Mouse (Mus musculus) lung, postnatal 14 days (tissue): Measurements from ENCODE around the gene Cpne8.
"Not testable (repeated sequence)": the region's sequence is repeated elsewhere in the genome, so short reads cannot be mapped to it uniquely, and the experiment has no call there.

Experiments
- DNase-seq: peaks from one replicate; pipeline ENCODE4 v3.0.0; 2021

Cpne8 gene

DNA sequence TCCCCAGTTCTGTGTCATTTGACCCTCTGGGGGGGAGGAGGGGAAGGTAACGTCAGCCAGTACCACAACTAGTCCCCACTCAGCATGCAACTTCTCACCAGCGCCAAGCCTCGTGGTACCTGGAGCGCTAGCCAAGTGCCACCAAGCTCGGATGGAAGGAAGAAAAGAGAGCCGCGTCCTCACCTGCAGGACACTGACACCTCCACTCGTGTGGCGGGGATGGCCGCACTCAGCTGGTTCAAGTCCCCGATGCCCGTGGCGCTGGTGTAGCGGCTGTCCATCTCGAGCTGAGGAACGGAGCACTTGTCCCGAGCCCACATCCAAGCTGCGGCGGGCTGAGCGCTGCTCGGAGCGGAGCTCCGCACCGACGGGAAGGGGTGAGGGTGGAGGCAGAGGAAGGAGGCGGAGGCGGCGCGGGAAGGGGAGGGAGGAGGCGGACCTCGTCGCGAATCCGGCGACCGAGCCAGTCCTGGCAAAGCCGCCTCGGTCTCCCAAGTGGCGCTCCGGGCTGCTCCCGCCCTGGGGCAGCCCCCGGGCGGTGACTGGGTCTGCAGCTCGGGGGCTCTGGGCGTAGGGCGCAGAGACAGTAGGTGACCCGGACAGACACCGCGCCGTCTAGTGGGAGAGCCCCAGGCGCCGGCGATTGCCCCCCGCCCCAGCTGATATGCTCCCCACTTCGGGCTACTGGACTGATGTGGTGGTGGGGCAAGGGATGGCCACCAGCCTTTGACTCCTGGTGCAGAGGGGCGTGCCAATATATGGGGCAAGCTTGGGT is at the start of gene Cpne8:
Cpne8 (minus strand) TSS at position 448 of the 775 bp plus-strand sequence.
- peak; percentile 81 for DNase-seq

DNA sequence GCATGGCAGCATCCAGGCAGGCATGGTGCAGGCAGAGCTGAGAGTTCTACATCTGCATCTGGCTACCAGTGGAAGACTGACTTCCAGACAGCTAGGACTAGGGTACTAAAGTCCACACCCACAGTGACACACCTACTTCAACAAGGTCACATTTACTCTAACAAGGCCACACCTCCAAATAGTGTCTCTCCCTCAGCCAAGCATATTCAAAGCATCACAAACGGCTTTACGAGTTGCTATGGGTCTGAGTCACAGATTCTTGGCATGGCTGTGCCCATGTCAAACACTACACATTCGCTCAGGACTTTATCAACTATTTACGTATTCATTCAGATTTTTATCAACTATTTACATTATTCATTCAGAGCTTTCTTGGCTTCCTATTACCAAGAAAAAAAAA is 38.5 kb upstream of the Cpne8 start:
- DNase-seq: no peak

DNA sequence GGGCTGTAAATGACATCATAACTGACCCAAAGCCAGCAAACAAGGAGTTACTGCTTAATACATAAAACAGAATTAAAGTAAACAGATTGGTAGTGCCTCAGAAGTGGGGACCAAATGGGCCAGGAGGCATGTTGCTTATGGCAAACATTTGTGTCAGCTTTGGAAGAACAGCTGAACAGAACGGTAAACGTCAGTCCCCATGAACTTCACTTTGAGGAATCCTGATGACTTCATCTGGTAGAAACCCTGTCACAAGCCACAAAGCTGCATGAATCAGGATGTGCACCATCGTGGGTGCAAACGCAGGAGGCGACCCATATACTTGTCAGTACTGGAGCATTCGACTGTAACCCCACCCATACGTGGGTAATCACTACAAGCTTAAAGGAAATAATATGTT is 30.1 kb upstream of the Cpne8 start:
- DNase-seq: no peak

DNA sequence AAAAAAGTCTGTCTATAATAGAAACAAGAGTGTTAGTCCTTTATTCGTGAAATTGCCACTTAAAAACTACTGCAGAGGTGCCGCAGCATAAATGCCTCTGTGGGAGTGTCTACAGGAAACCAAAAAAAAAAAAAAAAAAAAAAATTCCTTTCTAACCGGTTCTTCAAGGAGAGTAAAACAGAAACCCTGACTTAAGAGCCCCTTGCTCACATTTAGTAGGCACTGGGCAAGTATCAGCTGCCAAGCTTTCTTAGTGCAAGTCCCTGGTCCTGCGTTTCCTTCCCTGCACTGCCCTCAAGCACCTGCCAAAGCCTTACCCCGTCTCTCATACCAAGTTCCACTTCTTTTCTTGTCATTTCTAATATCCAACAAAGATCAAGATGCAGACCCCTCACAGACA is 25.1 kb upstream of the Cpne8 start:
- no peak for DNase-seq

DNA sequence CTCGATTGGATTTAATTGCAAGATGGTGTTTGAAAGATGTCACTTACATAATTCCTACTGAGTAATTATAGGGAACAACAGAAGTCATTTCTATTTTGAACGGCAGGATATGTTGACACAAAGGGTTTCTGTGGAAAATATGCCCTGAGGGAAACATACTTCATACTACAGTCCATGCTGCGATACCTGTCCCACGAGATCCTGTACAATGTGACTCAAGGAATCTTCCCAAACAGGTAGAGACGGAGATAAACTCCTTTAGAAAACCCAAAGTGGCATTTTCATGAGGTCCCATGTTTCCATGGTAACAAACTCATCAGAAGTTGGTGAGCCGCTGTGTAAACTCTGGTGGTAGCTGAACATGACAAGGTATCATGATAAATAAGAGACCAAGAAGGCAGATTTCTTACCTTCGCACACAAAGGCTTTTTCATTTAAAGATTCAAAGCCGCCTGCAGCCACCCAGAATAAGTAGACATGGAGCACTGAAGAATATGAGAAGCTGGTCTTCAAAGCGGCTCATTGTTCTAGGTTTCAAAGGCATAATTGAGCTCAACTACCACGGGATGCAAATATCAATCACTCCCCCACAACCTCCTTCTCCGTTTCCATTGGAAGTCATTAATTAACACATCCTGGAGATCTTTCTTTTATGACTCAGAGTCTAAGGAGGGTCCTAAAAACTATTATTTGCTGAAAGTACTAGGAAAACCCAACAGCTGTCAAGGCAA is 24.4 kb upstream of the Cpne8 start:
- no peak for DNase-seq

DNA sequence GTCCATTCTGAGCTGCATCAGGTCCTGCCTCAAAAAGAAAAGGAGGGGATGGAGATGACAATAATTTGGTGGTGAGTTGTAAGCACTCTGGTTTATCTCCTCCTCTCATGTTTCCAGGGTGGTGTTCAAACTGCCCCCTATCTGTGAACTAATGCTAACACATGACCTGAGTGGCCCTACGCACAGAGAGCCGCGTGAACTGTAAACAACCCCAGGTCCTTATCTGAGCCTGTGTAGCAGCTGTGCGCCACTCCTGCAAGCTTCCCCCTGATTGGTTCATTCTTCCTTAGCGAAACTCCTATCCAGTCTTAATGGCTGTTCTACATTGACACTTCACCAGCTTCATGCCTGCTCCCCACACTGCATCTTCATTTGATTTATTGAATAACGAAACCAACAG is 7.5 kb upstream of the Cpne8 start:
- no peak for DNase-seq

DNA sequence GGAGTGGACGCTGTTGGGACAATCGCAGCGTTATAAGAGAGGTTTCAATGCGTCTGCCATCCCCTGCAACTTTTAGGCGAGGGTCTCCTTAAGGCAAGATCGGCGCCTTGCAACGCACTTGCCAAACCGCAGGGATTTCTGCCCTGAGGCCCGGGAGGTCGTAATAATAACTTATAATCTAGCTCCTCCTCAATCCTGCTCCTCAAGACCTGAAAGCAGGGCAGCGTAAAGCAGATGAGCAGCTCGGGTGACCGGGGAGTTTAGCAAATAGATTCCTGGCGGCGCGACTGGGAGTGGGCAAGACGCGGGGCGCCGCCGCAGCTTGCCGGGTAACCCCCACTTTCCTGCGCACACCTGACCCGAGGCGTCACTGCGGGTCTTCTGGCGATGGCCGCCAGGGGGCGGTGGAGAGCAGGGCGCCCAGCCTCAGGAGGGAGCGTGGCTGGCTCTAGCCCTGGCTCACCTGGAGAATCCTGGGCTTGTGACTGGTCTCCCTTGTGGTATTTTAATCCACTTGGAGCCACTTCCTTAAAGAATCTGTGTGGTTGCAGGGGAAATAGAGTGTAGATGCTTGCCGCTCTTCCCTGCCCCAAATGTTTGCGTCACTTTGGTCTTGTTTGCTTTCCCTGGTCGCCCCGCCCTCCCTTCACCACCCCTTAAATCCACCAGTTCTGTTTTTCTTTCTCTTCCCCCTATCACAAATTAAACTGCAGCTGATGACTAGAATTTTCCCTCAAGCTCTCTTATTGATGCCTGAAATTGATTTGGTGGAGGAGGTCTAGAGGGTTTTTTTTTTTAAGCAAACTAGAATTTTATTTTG is 738 bp upstream of the Cpne8 start:
- peak; percentile 75 for DNase-seq

DNA sequence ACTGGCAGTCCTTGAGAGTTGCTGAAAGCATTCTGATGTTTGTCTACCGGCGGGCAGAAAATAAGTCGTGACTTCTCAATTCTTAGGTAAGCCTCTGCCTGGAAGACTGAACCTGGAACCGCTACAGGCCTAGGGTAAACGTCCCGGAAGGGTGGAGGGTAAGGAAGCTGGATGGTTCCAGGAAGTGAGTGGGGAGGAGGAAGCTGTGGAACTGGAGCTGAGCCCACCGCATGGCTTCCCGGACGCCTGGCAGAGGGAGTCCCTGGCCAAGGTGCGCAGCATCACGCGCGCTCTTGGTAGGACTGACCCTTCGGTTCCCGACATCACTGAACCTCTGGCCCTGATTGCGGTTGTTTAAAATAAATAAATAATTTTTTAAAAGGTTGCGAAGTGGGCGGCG is 744 bp downstream of the Cpne8 start:
- peak; percentile 59 for DNase-seq

DNA sequence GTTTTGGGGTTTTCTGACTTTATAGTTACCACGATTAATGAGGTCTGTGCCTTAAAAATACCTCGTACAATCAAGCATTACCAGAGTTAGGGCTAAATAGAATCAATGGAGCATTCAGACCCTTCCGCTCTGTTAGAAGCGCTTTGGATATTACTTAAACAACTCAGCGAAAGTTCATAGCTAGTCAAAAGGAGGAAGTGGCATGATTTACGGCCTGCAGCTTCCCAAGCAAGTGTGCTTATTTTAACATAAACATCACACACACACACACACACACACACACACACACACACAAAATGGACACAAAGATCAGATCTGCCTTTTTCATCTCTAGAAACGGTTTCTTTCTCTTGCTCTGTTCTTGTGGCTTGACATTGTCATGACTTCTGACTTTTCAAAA is 9.7 kb downstream of the Cpne8 start:
- peak; percentile 31 for DNase-seq

DNA sequence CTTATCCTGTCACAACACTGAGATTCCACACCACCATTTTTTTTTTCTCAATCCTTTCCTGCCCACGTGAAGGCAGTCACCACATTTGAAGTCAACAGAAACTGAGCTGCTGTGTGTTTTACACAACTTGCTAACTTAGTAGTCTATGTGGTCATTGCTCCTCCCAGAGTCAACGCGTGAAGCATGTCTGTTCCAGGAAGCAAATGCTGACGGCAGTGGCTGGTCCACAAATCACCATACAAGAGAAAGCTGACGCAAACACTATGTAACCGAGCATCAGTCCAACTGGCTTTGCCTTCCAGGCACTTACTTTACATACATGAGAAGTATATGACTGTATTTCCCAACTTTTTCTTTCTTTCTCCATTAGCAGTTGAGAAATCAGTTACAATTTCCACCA is 12.3 kb downstream of the Cpne8 start:
- no peak for DNase-seq

DNA sequence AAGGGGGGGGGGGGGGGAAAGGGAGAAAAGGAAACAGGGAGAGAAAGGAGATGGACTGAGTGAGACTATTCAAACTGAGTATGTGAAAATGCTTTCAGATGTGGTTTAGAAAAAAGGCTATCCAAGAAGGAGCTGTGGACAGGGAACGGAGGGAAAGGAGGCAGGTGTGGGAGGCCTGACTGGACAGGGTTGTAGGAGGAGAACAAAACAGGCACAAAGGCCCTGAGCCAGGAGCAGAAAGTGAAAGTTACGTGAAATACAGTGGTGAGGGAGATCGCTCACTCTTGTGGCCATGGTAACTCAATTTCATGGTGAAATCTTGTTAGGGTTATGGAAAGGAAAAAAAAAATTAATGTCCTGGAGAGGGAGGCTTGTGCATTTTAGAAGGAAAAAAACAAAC is 14.6 kb downstream of the Cpne8 start:
- DNase-seq: no peak

DNA sequence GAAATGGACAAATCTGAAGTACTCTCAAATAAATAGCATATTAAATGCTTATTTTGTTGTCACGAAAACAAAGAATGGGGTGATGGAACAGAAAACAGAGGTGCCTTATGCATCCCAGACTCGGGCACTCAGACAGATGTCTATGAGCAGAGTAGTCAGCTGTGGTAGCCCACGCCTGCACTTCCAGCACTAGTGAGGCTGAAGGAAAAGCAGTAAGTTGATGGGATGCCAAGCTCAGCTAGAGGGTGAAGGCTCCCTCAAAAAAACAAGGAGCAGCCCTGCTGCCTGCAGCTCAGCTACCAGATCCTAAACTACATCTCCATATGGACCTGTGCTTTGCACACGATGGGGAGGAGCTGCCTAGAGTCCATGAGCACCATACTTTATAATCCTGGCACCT is 15.6 kb downstream of the Cpne8 start:
- DNase-seq: no peak

DNA sequence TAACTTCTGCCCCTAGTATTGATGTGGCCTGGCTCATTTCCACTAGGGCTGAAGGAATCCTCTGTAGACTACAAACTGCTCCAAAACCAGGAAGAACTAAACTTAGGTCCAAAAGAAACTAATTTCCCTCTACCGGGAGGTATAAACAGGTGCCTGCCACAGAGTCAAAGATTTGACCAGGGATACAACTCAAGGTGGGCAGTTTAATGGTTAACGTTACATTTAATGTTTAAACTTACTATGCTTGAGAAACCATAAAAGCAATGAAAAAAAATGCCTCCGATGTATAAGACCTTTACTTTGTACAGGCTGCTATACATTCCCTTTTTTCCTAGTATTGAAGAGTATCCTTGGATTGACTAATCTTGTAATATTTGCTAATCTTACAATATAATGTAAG is 18.5 kb downstream of the Cpne8 start:
- DNase-seq: no peak

DNA sequence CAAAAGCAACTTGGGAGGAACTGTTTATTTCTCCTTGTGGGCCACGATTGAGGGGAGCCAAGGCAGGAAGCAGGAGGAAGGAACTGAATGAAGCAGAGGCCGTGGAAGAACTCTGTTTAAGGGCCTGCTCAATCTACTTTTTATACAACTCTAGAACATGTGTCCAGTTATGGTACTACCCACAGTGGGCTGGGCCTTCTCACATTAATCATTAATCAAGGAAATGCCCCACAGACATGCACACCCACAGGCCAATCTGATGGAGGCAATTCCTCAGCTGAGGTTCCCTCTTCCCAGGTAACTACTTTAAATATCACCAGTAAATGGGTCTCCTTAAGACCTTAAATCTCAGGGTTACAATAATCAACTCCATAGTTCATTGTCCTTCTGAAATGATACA is 21.2 kb downstream of the Cpne8 start:
- no peak for DNase-seq

DNA sequence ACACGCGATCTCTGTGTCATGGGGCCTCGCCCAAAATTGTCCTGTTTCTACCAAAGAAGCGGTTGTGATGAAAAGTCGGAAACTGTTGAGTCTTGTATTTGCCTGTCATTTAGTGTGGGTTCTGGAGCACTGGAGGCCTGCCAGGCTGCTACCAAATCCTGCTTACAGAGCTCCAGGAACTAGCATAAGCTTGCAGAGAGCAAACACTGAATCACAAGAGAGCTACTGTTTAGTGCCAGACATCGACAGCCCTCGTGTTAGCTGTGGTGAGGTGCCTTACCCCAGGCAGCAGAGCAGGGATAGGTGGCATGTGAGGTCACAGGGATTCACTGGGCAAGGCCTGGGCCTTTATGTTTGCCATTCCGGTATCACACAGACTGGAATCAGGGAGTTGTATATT is 22.7 kb downstream of the Cpne8 start:
- no peak for DNase-seq

DNA sequence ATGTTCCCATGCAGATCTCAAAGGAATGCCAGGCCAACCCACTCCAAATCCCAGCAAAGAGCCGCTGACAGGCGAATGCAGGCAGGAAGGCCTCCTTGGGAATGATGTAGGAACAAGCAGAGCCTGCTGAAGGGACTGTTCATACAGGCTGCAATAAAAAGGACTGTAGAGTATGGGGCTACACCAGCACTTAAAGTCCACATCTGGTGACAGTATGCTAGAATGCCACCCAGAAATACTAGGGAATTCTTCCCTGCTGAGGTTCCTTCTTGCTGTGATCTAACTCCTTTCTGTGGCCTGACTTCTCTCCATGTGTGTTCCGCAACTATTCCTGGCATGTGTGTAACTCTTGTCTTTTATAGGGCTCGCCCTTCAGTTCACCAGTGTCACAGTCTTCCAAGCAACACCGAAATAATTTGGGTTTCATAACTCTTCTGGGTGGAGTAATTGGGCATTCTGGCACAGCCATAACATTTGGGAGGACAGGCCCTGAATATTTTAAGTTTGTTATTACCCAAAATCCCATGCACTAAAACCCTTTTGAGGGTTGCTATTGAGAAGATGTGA is 32.1 kb downstream of the Cpne8 start:
- DNase-seq: no peak

DNA sequence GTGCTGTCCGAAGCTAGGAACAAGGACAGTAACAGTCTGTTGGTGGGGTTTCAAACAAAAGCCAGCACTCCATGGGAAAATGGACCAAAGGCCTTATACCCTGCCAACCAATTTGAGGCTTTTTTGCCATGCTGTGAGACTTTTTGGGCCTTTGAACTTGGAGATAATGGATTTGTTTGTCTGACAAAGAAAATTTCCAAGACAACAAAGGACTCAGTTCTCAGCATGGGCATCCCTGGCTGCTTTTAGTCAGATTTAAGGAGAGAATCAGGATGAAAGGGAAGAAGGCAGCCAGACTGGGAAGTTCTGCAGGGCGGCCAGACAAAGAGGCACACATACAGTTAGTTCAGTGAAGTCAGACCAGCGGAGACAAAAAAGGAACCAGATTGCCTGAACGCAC is 32.9 kb downstream of the Cpne8 start:
- no peak for DNase-seq

DNA sequence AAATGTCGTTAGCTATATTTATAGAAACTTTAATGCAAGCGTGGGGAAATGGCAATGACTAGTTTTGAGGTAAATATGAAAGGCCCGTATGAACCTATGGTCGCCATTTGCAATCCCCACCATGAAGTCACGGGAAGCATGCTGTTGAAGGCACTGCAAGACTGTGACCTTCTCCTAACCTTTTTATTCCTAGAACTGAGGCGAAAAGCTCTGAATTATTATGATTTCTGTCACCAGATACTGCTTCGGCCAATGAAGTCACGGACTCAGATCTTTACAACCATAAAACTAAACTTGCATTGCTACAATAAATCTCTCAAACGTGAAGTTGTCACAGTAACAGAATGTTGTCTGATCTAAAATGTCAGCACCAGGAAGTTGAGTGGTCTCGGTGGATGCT is 33.4 kb downstream of the Cpne8 start:
- no peak for DNase-seq

DNA sequence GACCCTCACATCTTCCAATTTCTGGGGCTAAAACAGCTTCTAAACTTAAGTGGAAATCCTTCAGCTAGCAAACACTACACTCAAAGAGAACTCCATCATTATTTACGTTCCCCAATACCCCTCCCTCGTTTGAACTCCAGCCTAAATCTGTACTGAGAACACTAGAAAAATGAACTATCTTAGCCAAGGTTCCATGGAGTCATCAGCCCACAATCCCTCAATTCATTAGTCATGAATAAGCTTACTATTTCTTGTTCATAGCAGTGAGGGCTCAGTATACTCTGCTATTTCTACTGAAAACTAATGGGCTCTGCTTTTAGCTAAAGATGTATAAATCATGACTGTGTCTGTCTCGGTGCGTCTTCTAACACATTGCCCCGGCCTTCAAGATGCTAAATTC is 55.0 kb downstream of the Cpne8 start:
- DNase-seq: no peak

DNA sequence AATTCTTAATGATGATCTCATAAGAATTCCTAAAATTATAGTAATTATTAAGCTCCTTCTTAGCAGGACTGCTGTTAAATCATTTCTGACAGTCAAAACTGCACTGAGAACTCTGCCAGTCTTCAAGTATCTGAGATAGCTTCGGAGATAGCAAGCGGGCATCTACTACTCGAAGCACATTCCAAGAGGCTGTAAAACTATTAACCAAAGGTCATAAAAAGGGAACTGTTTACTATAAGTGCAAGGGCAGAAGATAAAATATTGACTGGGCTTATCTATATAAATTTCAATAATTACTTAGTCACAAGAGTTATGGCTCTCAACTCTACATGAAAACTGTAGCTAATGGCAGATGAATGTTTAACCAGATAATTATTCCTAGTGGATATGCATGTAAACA is 57.2 kb downstream of the Cpne8 start:
- no peak for DNase-seq

DNA sequence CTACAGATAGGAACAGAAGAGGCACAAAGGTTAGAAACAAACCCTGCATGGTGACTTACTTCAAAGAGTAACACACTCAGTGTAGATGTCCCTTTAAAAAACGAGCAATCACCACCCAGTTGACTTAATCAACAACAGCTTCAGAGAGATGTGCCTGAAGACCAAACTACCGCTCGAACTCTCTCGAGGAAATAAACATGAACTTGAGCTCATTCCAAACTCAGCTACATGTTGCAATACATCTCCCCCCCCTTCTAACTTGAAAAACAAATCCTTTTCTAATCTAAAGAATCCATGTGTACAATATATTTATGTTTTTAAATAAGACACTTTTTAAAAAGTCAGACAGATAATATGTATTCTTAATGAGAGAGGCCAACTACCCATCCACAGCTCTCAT is 59.5 kb downstream of the Cpne8 start:
- no peak for DNase-seq

DNA sequence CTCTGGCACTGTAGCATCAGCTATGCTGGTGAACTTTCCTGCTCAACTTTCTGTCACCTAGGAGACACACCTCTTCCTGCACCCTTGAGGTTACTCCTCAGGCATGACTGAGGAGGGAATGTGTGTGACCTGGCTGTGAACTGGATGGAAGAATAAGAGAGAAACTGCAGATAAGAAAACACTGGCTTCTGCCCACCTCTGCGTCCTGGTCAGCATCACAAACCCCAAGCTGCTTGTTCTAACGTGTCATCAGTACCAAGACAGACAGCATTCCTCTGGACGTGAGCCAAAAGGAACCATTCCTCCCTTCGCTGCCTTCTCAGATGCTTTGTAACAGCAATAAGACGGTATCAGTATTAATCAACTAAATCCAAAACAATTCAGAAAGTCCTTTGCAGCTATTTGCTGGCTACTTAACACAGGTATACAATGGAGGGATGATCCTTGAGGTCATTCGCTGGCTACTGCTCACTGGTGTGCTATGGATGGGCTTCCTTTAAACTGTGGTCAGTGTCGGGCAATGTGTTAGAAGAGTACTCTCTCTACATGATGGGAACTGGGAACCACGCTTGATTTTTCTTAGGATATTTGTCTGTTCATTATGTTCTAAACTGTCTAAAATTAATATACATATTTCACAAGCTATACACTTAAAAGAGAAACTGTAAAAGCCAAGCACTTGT is 63.0 kb downstream of the Cpne8 start:
- DNase-seq: peak; percentile 13

DNA sequence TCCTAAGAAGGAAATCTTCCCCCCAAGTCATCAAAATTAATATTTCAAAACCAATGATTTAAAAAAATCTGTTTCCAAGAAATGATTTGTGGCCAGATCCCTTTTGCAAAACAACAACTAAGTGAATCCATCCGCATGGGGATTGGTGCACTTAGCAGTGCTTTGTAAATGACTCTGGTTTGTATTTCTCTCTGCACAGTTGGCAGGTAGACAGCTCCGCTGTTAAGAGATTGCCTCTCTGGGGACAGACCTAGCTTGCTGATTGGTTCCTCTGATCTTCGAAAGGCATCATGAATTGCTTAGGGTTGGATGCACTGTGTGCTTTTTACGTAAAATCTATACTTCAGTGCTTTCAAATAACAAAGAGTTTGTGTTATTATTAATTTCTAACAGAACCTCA is 68.5 kb downstream of the Cpne8 start:
- not testable (repeated sequence) for DNase-seq
